Comparison of ENCODE assay signal across 9 mouse cellular contexts in the genomic region with DNA sequence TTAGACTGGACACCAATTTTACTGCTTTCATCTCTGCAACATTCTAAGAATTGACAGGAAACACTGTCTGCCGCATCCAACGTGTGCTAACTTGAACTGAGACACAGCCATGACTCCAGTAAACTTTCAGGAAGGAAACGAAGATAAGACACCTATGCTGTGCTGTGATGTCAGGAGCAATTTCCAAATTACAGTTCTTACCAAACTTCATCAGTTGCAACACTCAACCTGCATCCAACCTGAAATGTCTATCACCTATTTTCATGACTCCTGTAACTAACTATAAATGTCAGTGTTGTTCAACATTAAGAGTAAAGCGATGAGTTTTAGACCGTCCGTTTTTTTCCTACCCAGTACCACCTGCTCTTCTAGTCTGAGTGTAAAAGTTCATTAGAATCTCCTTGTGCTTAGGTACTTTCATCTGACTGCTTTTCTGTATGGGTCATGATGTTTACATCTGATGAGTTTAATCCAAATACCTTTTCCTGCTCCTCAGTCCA. TPM values are rescaled to one million over a fixed set of nuclear protein-coding genes. Genes with fewer than 3 reads are reported as not detected.
DNase-seq lines count a peak whose midpoint lies in the region; ATAC-seq and TF ChIP-seq lines count a peak whose summit lies in the region.
"Had no signal": no experiment of that assay in that cellular context is flagged by ENCODE, and none has a peak within 500 bp of the region (broad histone marks: within the 10 kb centered on the region; RNA-seq: fewer than 3 reads in every experiment).

No protein-coding gene starts in this region.

- TF ChIP-seq CTCF in gastrocnemius, adult 2 months (IDR thresholded peaks at IDR 0.05), result no peak
- TF ChIP-seq CTCF in forebrain, postnatal 0 days (IDR thresholded peaks at IDR 0.05; ENCODE audit: low read depth), result no peak

- whole genome bisulfite sequencing in forebrain, postnatal 0 days, result 68% methylated on average over 6 of the region's 6 CpGs
- WGBS in macrophage (ENCODE audit: missing documents), result 48% methylated on average over 6 of the region's 6 CpGs

- H3K9ac ChIP-seq in forebrain, postnatal 0 days, result peak overlapping the region; percentile 97; the same call in 1 of the 2 replicates

- no peak for DNase-seq in gastrocnemius, adult 2 months
- DNase-seq in gastrocnemius, postnatal 36 days, result no peak
- peak; percentile 17 for DNase-seq in CD4-positive helper T cell, adult 2 months (ENCODE audit: low read depth, low spot score)
- no peak for DNase-seq in forebrain, postnatal 0 days
- no peak for DNase-seq in layer of hippocampus, postnatal 36 days
- no peak for DNase-seq in left cerebral cortex, postnatal 36 days (ENCODE audit: low spot score in 2 of 2)
- DNase-seq in spleen, postnatal 10 days (ENCODE audit: low spot score in 2 of 2), result no peak
- DNase-seq: gastrocnemius, postnatal 25 days had no signal

- peaks cover 46% of the 10 kb centered on the region for H3K79me2 ChIP-seq in macrophage (ENCODE audit: inconsistent target)

- H3K36me3 ChIP-seq in forebrain, postnatal 0 days (ENCODE audit: insufficient read depth), result no peaks in the 10 kb centered on the region
- H3K36me3 ChIP-seq in macrophage (ENCODE audit: inconsistent target), result no peaks in the 10 kb centered on the region

- no peaks in the 10 kb centered on the region for H3K27me3 ChIP-seq in forebrain, postnatal 0 days (ENCODE audit: insufficient read depth, low read length)

- peak overlapping the region; percentile 97 for H3K27ac ChIP-seq in gastrocnemius, adult 2 months
- peak overlapping the region; percentile 92; the same call in 1 of the 2 replicates for H3K27ac ChIP-seq in forebrain, postnatal 0 days (ENCODE audit: low read depth, low read length)
- peak overlapping the region; percentile 50; the same call in 1 of the 2 replicates for H3K27ac ChIP-seq in macrophage

- H3K4me3 ChIP-seq in gastrocnemius, adult 2 months, result peak overlapping the region; percentile 74
- H3K4me3 ChIP-seq in forebrain, postnatal 0 days (ENCODE audit: low read depth, low read length), result peak overlapping the region; percentile 76
- peak overlapping the region; percentile 70 for H3K4me3 ChIP-seq in macrophage (ENCODE audit: inconsistent target)

- ATAC-seq in forebrain, postnatal 0 days, result no peak

- H3K4me2 ChIP-seq in forebrain, postnatal 0 days (ENCODE audit: low read depth), result peak overlapping the region; percentile 77

- H3K9me3 ChIP-seq in forebrain, postnatal 0 days (ENCODE audit: low read length), result no peaks in the 10 kb centered on the region

- H3K4me1 ChIP-seq in forebrain, postnatal 0 days (ENCODE audit: insufficient read depth), result peaks cover 7% of the 10 kb centered on the region; the same call in 1 of the 2 replicates

- intact Hi-C loops in gastrocnemius, adult 2 months (cut with DNase I), result loop anchor here (5.0 kb wide), 1 partner anchor 37 kb away; no protein-coding TSS in a partner anchor
- intact Hi-C loops in gastrocnemius, postnatal 36 days (cut with DNase I), result loop anchor here (5.0 kb wide), 1 partner anchor 37 kb away; no protein-coding TSS in a partner anchor
- intact Hi-C loops in left cerebral cortex, postnatal 36 days (cut with DNase I), result no loop called here

RNA-seq across cellular contexts. Expression of gene Nup43, which starts 3.2 kb away (rescaled TPM):
- 1 to 10 TPM; 5.6 to 6.3 TPM for total RNA-seq in gastrocnemius, adult 2 months (2021)
- total RNA-seq in gastrocnemius, postnatal 36 days (2021), result 1 to 10 TPM; 4.5 to 5.6 TPM
- 10.5 and 15.2 TPM in 2 replicates for total RNA-seq in forebrain, postnatal 0 days (2014; rRNA removed)
- 19.1 and 21.7 TPM in 2 replicates for polyA plus RNA-seq in forebrain, postnatal 0 days (2015; fragmentation: Nextera tagmentation; extraction: Ambion mirVana)
- 1 to 10 TPM in 18 of 26 experiments, under 1 TPM in 6, not detected in 2; 0.53 to 7.3 (median 2.1) TPM for total RNA-seq in macrophage (2018; cell fraction: chromatin; rRNA removed)
- total RNA-seq in macrophage (2018; cell fraction: cytosol; rRNA removed), result 1 to 10 TPM; 1.8 to 6.9 (median 4.9) TPM
- 10 to 100 TPM in 1 of 26 experiments, 1 to 10 TPM in 19, under 1 TPM in 4, not detected in 2; 0.60 to 14.9 (median 1.7) TPM for total RNA-seq in macrophage (2018; cell fraction: nucleus; rRNA removed)
- polyA plus RNA-seq in macrophage (2018), result 4.6 to 21.2 TPM (median 6.0 TPM) in 3 replicates
- total RNA-seq in layer of hippocampus, postnatal 36 days (2021), result 1 to 10 TPM; 5.3 to 5.4 TPM
- 1 to 10 TPM; 4.4 to 4.5 TPM for total RNA-seq in left cerebral cortex, postnatal 36 days (2021)

RNA-seq across cellular contexts. Expression of gene Pcmt1, which starts 16.9 kb away (rescaled TPM):
- 100 to 1,000 TPM; 102 to 110 TPM for total RNA-seq in gastrocnemius, adult 2 months (2021)
- total RNA-seq in gastrocnemius, postnatal 36 days (2021), result 100 to 1,000 TPM; 102 to 104 TPM
- total RNA-seq in forebrain, postnatal 0 days (2014; rRNA removed), result 90.0 and 92.3 TPM in 2 replicates
- 165 and 178 TPM in 2 replicates for polyA plus RNA-seq in forebrain, postnatal 0 days (2015; fragmentation: Nextera tagmentation; extraction: Ambion mirVana)
- 10 to 100 TPM; 19.5 to 85.0 (median 40.0) TPM for total RNA-seq in macrophage (2018; cell fraction: chromatin; rRNA removed)
- total RNA-seq in macrophage (2018; cell fraction: cytosol; rRNA removed), result 10 to 100 TPM; 32.5 to 58.6 (median 45.1) TPM
- total RNA-seq in macrophage (2018; cell fraction: nucleus; rRNA removed), result 100 to 1,000 TPM in 1 of 26 experiments, 10 to 100 TPM in 25; 27.9 to 115 (median 47.1) TPM
- polyA plus RNA-seq in macrophage (2018), result 35.0 to 67.7 TPM (median 47.9 TPM) in 3 replicates
- total RNA-seq in layer of hippocampus, postnatal 36 days (2021), result 100 to 1,000 TPM; 159 to 166 TPM
- total RNA-seq in left cerebral cortex, postnatal 36 days (2021), result 100 to 1,000 TPM; 179 to 195 TPM

RNA-seq across cellular contexts. Expression of gene Lats1, which starts 16.9 kb away (rescaled TPM):
- total RNA-seq in gastrocnemius, adult 2 months (2021), result 10 to 100 TPM; 11.8 to 11.9 TPM
- total RNA-seq in gastrocnemius, postnatal 36 days (2021), result 10 to 100 TPM in 1 of 2 experiments, 1 to 10 TPM in 1; 9.3 to 11.5 TPM
- total RNA-seq in forebrain, postnatal 0 days (2014; rRNA removed), result 38.3 and 54.6 TPM in 2 replicates
- 5.0 and 7.4 TPM in 2 replicates for polyA plus RNA-seq in forebrain, postnatal 0 days (2015; fragmentation: Nextera tagmentation; extraction: Ambion mirVana)
- 10 to 100 TPM; 43.0 to 72.6 (median 57.6) TPM for total RNA-seq in macrophage (2018; cell fraction: chromatin; rRNA removed)
- total RNA-seq in macrophage (2018; cell fraction: cytosol; rRNA removed), result 10 to 100 TPM; 26.4 to 36.3 (median 29.8) TPM
- 10 to 100 TPM; 39.2 to 80.1 (median 52.5) TPM for total RNA-seq in macrophage (2018; cell fraction: nucleus; rRNA removed)
- polyA plus RNA-seq in macrophage (2018), result 12.6 to 14.5 TPM (median 13.7 TPM) in 3 replicates
- 10 to 100 TPM; 33.5 to 38.6 TPM for total RNA-seq in layer of hippocampus, postnatal 36 days (2021)
- 10 to 100 TPM; 30.3 to 34.3 TPM for total RNA-seq in left cerebral cortex, postnatal 36 days (2021)
